ENCODE assay signal across 8 mouse cellular contexts in the genomic region with DNA sequence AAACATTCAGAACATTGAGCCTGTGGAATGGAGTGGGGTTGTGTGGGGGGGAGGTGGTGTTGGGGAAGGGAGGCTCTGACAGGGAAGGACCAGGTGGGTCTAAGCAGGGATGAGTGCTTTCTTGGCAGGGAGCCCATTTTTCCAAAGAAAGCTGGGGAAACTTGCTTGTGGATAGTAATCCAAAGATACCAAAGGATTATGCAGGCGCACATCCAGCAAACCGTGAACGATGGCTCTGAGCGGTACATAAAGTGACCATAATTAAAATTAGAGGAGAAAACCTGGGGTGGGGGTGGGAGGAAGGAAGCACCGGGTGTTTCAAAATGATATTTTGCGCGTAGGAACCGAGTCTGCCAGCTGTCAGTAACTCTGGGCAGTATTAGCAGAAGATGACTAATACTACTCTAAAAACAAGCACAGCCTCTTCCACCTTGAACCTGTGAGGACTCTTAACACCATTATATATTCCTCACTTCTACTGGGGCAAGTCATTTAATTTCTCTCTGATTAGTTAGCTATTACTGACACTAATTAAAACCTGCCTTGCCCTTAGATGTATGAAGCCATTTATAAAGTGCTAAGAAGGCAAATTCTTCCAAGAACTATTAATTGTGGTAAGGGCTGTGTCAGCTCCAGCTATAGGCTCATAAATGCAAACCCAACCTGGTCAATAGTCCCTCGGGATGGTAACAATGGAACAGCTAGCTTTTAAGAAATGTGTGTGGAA. TPM values are rescaled to one million over a fixed set of nuclear protein-coding genes. Genes with fewer than 3 reads are reported as not detected.
DNase-seq lines count a peak whose midpoint lies in the region; ATAC-seq and TF ChIP-seq lines count a peak whose summit lies in the region.

No protein-coding gene starts in this region.

- 0 out of 2 replicates have a peak overlapping the region, but pooled peaks have one; percentile 15 for H3K27ac ChIP-seq in bone marrow, adult 2 months (ENCODE audit: control insufficient read depth, insufficient read depth, low read depth, low read length, poor library complexity)
- no peak overlapping the region for H3K27ac ChIP-seq in hindbrain, embryonic 11.5 days (ENCODE audit: low read depth, low read length)
- no peak overlapping the region for H3K27ac ChIP-seq in midbrain, postnatal 0 days (ENCODE audit: low read depth, low read length)

- H3K36me3 ChIP-seq in hindbrain, embryonic 11.5 days (ENCODE audit: control insufficient read depth, insufficient read depth, low read length) = no peaks in the 10 kb centered on the region
- H3K36me3 ChIP-seq in midbrain, postnatal 0 days (ENCODE audit: insufficient read depth, low read length) = no peaks in the 10 kb centered on the region

- no peak overlapping the region for H3K4me2 ChIP-seq in hindbrain, embryonic 11.5 days (replicated peaks; ENCODE audit: low read depth, low read length)
- no peak overlapping the region for H3K4me2 ChIP-seq in midbrain, postnatal 0 days (ENCODE audit: low read depth, low read length, poor library complexity, severe bottlenecking)

- no peak for TF ChIP-seq CTCF in bone marrow, adult 2 months (IDR thresholded peaks at IDR 0.05; ENCODE audit: control insufficient read depth, insufficient read depth, low read length)
- TF ChIP-seq CTCF in midbrain, postnatal 0 days (IDR thresholded peaks at IDR 0.05) = no peak

- H3K4me3 ChIP-seq in bone marrow, adult 2 months (replicated peaks; ENCODE audit: control insufficient read depth, low read depth, low read length) = no peak overlapping the region
- H3K4me3 ChIP-seq in hindbrain, embryonic 11.5 days (ENCODE audit: low read depth, low read length) = no peak overlapping the region
- H3K4me3 ChIP-seq in midbrain, postnatal 0 days (ENCODE audit: low read depth, low read length) = no peak overlapping the region

- 5% methylated on average over 9 of the region's 9 CpGs for WGBS in bone marrow, adult 2 months
- WGBS in hindbrain, embryonic 11.5 days = 80% methylated on average over 9 of the region's 9 CpGs
- 29% methylated on average over 9 of the region's 9 CpGs for WGBS in midbrain, postnatal 0 days

- 0 out of 2 replicates have a peak, but pooled peaks have one; percentile 45 for ATAC-seq in hindbrain, embryonic 11.5 days (ENCODE audit: low FRiP score)
- no peak for ATAC-seq in midbrain, postnatal 0 days (ENCODE audit: low FRiP score)

- peak; percentile 22 for DNase-seq in kidney, postnatal 10 days
- DNase-seq in kidney, adult 18-20 months = no peak
- no peak for DNase-seq in hindbrain, embryonic 11.5 days (ENCODE audit: low spot score)
- peak; percentile 77 for DNase-seq in midbrain, postnatal 0 days (ENCODE audit: low spot score)
- DNase-seq in frontal cortex, adult 2 months (ENCODE audit: extremely low spot score in 1 of 2, low spot score in 1 of 2) = no peak
- no peak for DNase-seq in layer of hippocampus, adult 9-11 months
- DNase-seq in adrenal gland, postnatal 25 days = no peak

- no peaks in the 10 kb centered on the region for H3K9me3 ChIP-seq in hindbrain, embryonic 11.5 days (ENCODE audit: control insufficient read depth, low read length)
- H3K9me3 ChIP-seq in midbrain, postnatal 0 days (ENCODE audit: low read length) = no peaks in the 10 kb centered on the region

- H3K4me1 ChIP-seq in bone marrow, adult 2 months (ENCODE audit: control insufficient read depth, insufficient read depth, low read length) = peaks cover 11% of the 10 kb centered on the region
- H3K4me1 ChIP-seq in hindbrain, embryonic 11.5 days (replicated peaks; ENCODE audit: control insufficient read depth, insufficient read depth, low read length) = no peaks in the 10 kb centered on the region
- 0 out of 2 replicates have a peak, but pooled peaks cover 5% of the 10 kb centered on the region for H3K4me1 ChIP-seq in midbrain, postnatal 0 days (ENCODE audit: insufficient read depth, low read length)

- H3K9ac ChIP-seq in hindbrain, embryonic 11.5 days (ENCODE audit: low read depth, low read length) = no peak overlapping the region
- H3K9ac ChIP-seq in midbrain, postnatal 0 days (replicated peaks; ENCODE audit: low read length, poor library complexity, severe bottlenecking) = no peak overlapping the region

- no peaks in the 10 kb centered on the region for H3K27me3 ChIP-seq in hindbrain, embryonic 11.5 days (ENCODE audit: control insufficient read depth, insufficient read depth, low read length)
- H3K27me3 ChIP-seq in midbrain, postnatal 0 days (ENCODE audit: insufficient read depth, low read length) = no peaks in the 10 kb centered on the region

- no peak for TF ChIP-seq POLR2A in bone marrow, adult 2 months (IDR thresholded peaks at IDR 0.05; ENCODE audit: borderline replicate concordance, control insufficient read depth, low read depth, low read length)

RNA-seq across cellular contexts. Expression of a gene that starts 30.9 kb away (rescaled TPM):
- 91.8 and 162 TPM in 2 replicates for polyA plus RNA-seq in bone marrow, adult 2 months (2011; ENCODE audit: insufficient read depth, insufficient read length, low replicate concordance, missing spikeins)
- polyA plus RNA-seq in hindbrain, embryonic 11.5 days (2014; fragmentation: Nextera tagmentation; extraction: Ambion mirVana) = 23.3 and 26.4 TPM in 2 replicates
- 19.3 and 28.5 TPM in 2 replicates for total RNA-seq in midbrain, postnatal 0 days (2014; rRNA removed)
- polyA plus RNA-seq in midbrain, postnatal 0 days (2015; fragmentation: Nextera tagmentation; extraction: Ambion mirVana) = 1.5 and 1.7 TPM in 2 replicates
- polyA plus RNA-seq in frontal cortex, adult 2 months (2012; rRNA removed) = 13.0 and 16.4 TPM in 2 replicates
- 11.4 and 14.2 TPM in 2 replicates for total RNA-seq in adrenal gland, postnatal 25 days (2021)

Comparison
In these comparisons a context has a peak if more than half of its experiments do, and no peak if none do; other contexts are left out.
1. DNase-seq: peak in kidney, postnatal 10 days (single experiment) and midbrain, postnatal 0 days (single experiment); none in kidney, adult 18-20 months (single experiment), hindbrain, embryonic 11.5 days (single experiment), frontal cortex, adult 2 months (0 of 2), layer of hippocampus, adult 9-11 months (single experiment) and adrenal gland, postnatal 25 days (single experiment).